Mouse (Mus musculus) intestine, embryonic 14.5 days (tissue): ENCODE results near the gene Opn4. TPM values are rescaled to one million over a fixed set of nuclear protein-coding genes. Genes with fewer than 3 reads are reported as not detected.

Source experiments
- ATAC-seq: fragments of 200-750 bp; cut with Nextera tagmentation; replicated peaks from 2 replicates; pipeline ENCODE4 v1.8.0; 2017; ENCODE audit warnings: low read depth, moderate number of reproducible peaks, moderate TSS enrichment, moderate library complexity; ENCODE audit not compliant: low FRiP score, low TSS enrichment
- DNase-seq: peaks from one replicate; pipeline ENCODE4 v3.0.0-alpha.2; 2018; ENCODE audit warnings: low spot score
- H3K27ac ChIP-seq: fragments of 300-500 bp; sonication (generic); 2 replicates; pipeline ENCODE4 v1.5.1; 2014; ENCODE audit warnings: low read depth, mild to moderate bottlenecking, control low read depth
- H3K27me3 ChIP-seq: fragments of 300-500 bp; sonication (generic); replicated peaks from 2 replicates; pipeline ENCODE4 v1.6.1; 2014; ENCODE audit warnings: low read length, control low read depth; ENCODE audit not compliant: control insufficient read depth, insufficient read depth
- H3K36me3 ChIP-seq: fragments of 300-500 bp; sonication (generic); 2 replicates; pipeline ENCODE4 v1.6.1; 2014; ENCODE audit warnings: low read length, control low read depth; ENCODE audit not compliant: control insufficient read depth, insufficient read depth
- H3K4me1 ChIP-seq: fragments of 300-500 bp; sonication (generic); replicated peaks from 2 replicates; pipeline ENCODE4 v1.6.1; 2014; ENCODE audit warnings: low read length, control low read depth, mixed read lengths; ENCODE audit not compliant: control insufficient read depth, insufficient read depth
- H3K4me2 ChIP-seq: fragments of 300-500 bp; sonication (generic); 2 replicates; pipeline ENCODE4 v1.6.1; 2014; ENCODE audit warnings: low read length
- H3K4me3 ChIP-seq: fragments of 300-500 bp; sonication (generic); 2 replicates; pipeline ENCODE4 v1.5.1; 2014; ENCODE audit warnings: low read depth, low read length, control low read depth, mixed read lengths
- H3K9ac ChIP-seq: fragments of 300-500 bp; sonication (generic); 2 replicates; pipeline ENCODE4 v1.6.1; 2014; ENCODE audit warnings: mild to moderate bottlenecking, low read length
- H3K9me3 ChIP-seq: fragments of 300-500 bp; sonication (generic); 2 replicates; pipeline ENCODE4 v1.6.1; 2016; ENCODE audit warnings: low read length, control low read depth; ENCODE audit not compliant: control insufficient read depth
- WGBS: fragments of 180-500 bp; shearing (Covaris S2); extraction: QIAGEN DNeasy Blood & Tissue Kit; methylation state at CpG from one replicate; pipeline ENCODE4 v1.1.7; 2014; 5-methylcytosine and 5-hydroxymethylcytosine counted together
- polyA plus RNA-seq: library from polyadenylated mRNA; unstranded; fragments of >200 nt; fragmentation: Nextera tagmentation; extraction: Ambion mirVana; gene quantifications from 2 replicates; pipeline ENCODE4 v1.2.1, GENCODE M21; 2014

Opn4 gene
- polyA plus RNA-seq, 1 experiment from 2014 or later: not detected

DNA sequence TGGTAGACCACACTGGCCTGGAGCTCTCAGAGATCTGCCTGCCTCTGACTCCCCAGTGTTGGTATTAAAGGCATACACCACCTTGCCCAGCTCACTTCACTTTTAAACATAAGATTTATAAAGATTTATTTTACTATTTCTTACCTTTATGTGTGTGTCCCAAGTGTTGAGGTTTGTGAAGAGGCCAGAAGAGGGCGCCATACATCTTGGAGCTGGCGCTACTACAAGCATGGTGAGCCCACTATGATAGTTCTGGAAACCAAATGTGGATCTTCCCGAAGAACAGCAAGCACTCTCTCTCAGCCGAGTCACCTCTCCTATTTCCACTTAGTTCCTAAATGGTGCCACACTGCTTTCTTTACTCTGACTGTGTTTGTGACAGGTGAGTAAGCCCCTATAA, 12.3 kb upstream of the Opn4 start:
- 0 out of 2 replicates have a peak, but pooled peaks cover 12% of the 10 kb centered on the region for H3K27me3 ChIP-seq
- H3K4me1 ChIP-seq: no peaks in the 10 kb centered on the region; the same call in 1 of the 2 replicates
- no peaks in the 10 kb centered on the region for H3K36me3 ChIP-seq
- H3K27ac ChIP-seq: no peak overlapping the region
- no peak overlapping the region for H3K4me3 ChIP-seq
- WGBS: 42% methylated on average over 4 of the region's 4 CpGs
- H3K9ac ChIP-seq: no peak overlapping the region
- no peak overlapping the region for H3K4me2 ChIP-seq
- no peak for DNase-seq
- no peaks in the 10 kb centered on the region for H3K9me3 ChIP-seq
- ATAC-seq: no peak

- no peak overlapping the region for H3K4me3 ChIP-seq
- 87% methylated on average over 4 of the region's 4 CpGs for WGBS
- H3K36me3 ChIP-seq: no peaks in the 10 kb centered on the region
- no peaks in the 10 kb centered on the region; the same call in 1 of the 2 replicates for H3K4me1 ChIP-seq
- H3K9ac ChIP-seq: no peak overlapping the region
- no peak overlapping the region for H3K4me2 ChIP-seq
- ATAC-seq: no peak
- H3K9me3 ChIP-seq: no peaks in the 10 kb centered on the region
- DNase-seq: no peak
- no peak overlapping the region for H3K27ac ChIP-seq
- H3K27me3 ChIP-seq: 0 out of 2 replicates have a peak, but pooled peaks cover 12% of the 10 kb centered on the region
These were observed 11.6 kb upstream of the Opn4 start for GRCm38 (mm10) chr14:34611591-34611990.

DNA sequence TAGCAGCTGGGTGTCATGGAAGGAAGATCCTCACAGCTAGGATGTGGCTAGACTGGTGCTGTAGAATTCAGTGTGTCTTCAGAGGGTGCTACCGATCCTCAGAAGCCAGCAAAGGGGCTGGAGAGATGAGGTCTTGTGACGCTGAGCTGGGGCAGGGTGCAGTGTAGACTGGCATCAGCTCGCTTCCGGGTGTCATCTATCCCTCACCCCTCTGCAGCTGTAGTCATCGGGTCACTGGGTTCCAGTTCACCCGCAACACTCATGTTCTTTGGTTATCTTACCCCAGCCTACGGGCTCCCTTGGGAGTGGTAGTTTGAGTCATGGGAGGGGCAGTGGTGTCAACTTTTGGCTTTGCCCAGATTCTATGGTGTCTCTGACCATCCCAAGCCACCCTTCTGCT, 2.0 kb upstream of the Opn4 start:
- no peak for ATAC-seq
- WGBS: 93% methylated on average over 7 of the region's 7 CpGs
- H3K27me3 ChIP-seq: no peaks in the 10 kb centered on the region

DNA sequence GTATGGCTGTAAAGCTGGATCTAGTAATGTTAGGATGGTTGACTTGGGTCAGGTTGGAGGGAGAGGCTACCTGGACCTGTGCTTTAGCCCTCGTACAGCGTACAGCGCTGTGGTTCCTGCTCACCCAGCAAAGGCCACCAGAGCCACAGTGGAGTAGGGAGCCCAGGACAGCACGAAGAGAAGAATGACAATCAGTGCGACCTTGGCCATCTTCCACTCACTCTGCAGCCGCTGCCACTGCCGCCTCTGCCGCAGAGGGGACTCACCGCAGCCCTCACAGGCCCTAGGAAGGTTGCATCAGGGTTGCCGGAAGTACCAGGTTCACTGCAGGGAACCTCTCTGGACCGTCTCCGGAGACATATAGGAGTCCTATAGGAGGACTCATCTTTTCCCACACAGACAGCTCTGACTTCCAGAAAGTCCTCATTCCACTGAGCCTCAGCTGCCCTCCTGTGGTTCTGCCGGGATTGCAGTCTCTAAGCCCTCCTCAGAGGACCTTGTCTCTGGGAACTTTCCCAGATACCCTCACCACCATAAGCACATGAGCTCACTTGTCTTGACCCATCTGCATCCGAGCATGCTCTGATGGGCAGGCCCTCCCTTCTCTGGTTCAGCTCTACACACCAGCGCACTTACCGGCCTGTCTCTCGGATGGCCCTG, 4.2 kb downstream of the Opn4 start:
- H3K4me3 ChIP-seq: no peak overlapping the region
- H3K36me3 ChIP-seq: no peaks in the 10 kb centered on the region
- ATAC-seq: no peak
- no peak overlapping the region for H3K9ac ChIP-seq
- no peaks in the 10 kb centered on the region for H3K9me3 ChIP-seq
- DNase-seq: no peak
- H3K4me1 ChIP-seq: peaks cover 6% of the 10 kb centered on the region; the same call in 1 of the 2 replicates
- no peak overlapping the region for H3K27ac ChIP-seq
- H3K27me3 ChIP-seq: no peaks in the 10 kb centered on the region
- H3K4me2 ChIP-seq: no peak overlapping the region
- 82% methylated on average over 17 of the region's 17 CpGs for WGBS

More for the DNA sequence above, 2.0 kb upstream of the Opn4 start:
- H3K9me3 ChIP-seq: no peaks in the 10 kb centered on the region
- H3K4me3 ChIP-seq: no peak overlapping the region
- no peak overlapping the region for H3K9ac ChIP-seq
- H3K4me1 ChIP-seq: no peaks in the 10 kb centered on the region
- no peak overlapping the region for H3K4me2 ChIP-seq
- no peaks in the 10 kb centered on the region for H3K36me3 ChIP-seq
- no peak for DNase-seq
- no peak overlapping the region for H3K27ac ChIP-seq

GRCm38 (mm10) chr14:34591741-34592535, 8.0 kb downstream of the Opn4 start:
- Histone ChIP-seq H3K4me3 (no peak overlapping the region), H3K9me3 (no peaks in the 10 kb centered on the region), H3K27ac (no peak overlapping the region), H3K4me1 (peaks cover 6% of the 10 kb centered on the region; the same call in 1 of the 2 replicates), H3K9ac (no peak overlapping the region), H3K27me3 (no peaks in the 10 kb centered on the region), H3K36me3 (no peaks in the 10 kb centered on the region), H3K4me2 (no peak overlapping the region)
- ATAC-seq: no peak
- whole genome bisulfite sequencing: 55% methylated on average over 15 of the region's 15 CpGs
- no peak for DNase-seq

- Histone ChIP-seq H3K27me3 (no peaks in the 10 kb centered on the region), H3K9me3 (no peaks in the 10 kb centered on the region), H3K4me2 (no peak overlapping the region), H3K4me1 (peaks cover 6% of the 10 kb centered on the region; the same call in 1 of the 2 replicates), H3K36me3 (no peaks in the 10 kb centered on the region), H3K9ac (no peak overlapping the region), H3K27ac (no peak overlapping the region), H3K4me3 (no peak overlapping the region)
- 61% methylated on average over 24 of the region's 24 CpGs for WGBS
- DNase-seq: no peak
- ATAC-seq: no peak
These were observed 8.9 kb downstream of the Opn4 start for GRCm38 (mm10) chr14:34590743-34591675.

DNA sequence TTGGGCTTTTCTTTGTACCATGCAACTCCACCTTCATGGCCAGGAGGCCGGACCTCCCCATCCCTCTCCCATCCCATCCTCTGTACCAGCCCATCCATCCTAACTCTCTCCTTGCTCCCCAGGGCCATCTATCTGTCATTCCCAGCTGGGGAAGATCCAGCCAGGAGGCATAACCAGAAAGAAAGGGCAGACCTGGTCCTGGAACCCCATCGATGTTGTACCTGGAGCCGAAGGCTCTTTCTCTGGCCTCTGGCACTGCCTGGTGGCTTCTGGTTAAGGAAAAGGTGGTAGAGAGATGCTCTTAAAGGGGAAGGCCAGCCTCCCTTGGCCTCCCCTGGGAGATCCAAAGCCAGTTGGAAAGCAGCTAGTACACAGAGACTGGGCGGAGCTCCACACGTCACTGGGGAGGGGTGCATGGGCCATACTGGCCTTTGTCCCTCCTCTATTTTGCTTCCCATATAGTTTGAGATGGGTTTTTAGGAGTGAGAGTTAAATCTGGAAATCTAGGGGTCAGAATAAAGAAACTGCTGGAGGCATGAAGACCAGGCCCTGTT, 9.8 kb downstream of the Opn4 start:
- ATAC-seq (no peak), DNase-seq (no peak)
- Histone ChIP-seq H3K27me3 (no peaks in the 10 kb centered on the region), H3K4me2 (no peak overlapping the region), H3K27ac (no peak overlapping the region), H3K36me3 (no peaks in the 10 kb centered on the region), H3K9ac (no peak overlapping the region), H3K9me3 (no peaks in the 10 kb centered on the region), H3K4me1 (peaks cover 6% of the 10 kb centered on the region; the same call in 1 of the 2 replicates), H3K4me3 (no peak overlapping the region)
- WGBS: 89% methylated on average over 5 of the region's 5 CpGs

- H3K4me3 ChIP-seq: no peak overlapping the region
- H3K4me2 ChIP-seq: no peak overlapping the region
- no peak for DNase-seq
- H3K27me3 ChIP-seq: no peaks in the 10 kb centered on the region
- 94% methylated on average over 8 of the region's 8 CpGs for WGBS
- H3K4me1 ChIP-seq: peaks cover 6% of the 10 kb centered on the region; the same call in 1 of the 2 replicates
- no peaks in the 10 kb centered on the region for H3K36me3 ChIP-seq
- no peaks in the 10 kb centered on the region for H3K9me3 ChIP-seq
- H3K9ac ChIP-seq: no peak overlapping the region
- no peak for ATAC-seq
- H3K27ac ChIP-seq: no peak overlapping the region
These were observed 10.7 kb downstream of the Opn4 start for GRCm38 (mm10) chr14:34589185-34589713.
